Mouse (Mus musculus) E14TG2a.4 (cell line): Measurements from ENCODE around the gene Pom121l2.

Experiments
- H3K27me3 ChIP-seq: 2 replicates; pipeline ENCODE4 v1.6.1; 2014; ENCODE audit warnings: low read length, control low read depth; ENCODE audit not compliant: insufficient read depth
- H3K36me3 ChIP-seq: 2 replicates; pipeline ENCODE4 v1.6.1; 2014; ENCODE audit warnings: low read length, control low read depth; ENCODE audit not compliant: insufficient read depth
- H3K4me1 ChIP-seq: replicated peaks from 2 replicates; pipeline ENCODE4 v1.6.1; 2014; ENCODE audit warnings: low read depth, low read length, control low read depth
- H3K4me3 ChIP-seq: replicated peaks from 2 replicates; pipeline ENCODE4 v1.5.1; 2014; ENCODE audit warnings: mild to moderate bottlenecking, low read length
- H3K9me3 ChIP-seq: 2 replicates; pipeline ENCODE4 v1.6.1; 2014; ENCODE audit warnings: low read length, control low read depth
- CTCF ChIP-seq: conservative IDR thresholded peaks from 2 replicates; pipeline ENCODE4 v1.5.1; 2014; ENCODE audit warnings: low read length
- NANOG ChIP-seq: IDR thresholded peaks from 2 replicates; pipeline ENCODE4 v1.6.1; 2014; ENCODE audit warnings: borderline replicate concordance, low read length, mixed read lengths
- POU5F1 ChIP-seq: IDR thresholded peaks from 2 replicates; pipeline ENCODE4 v1.6.1; 2014; ENCODE audit warnings: low read length, borderline replicate concordance

The Pom121l2 gene

GRCm38 (mm10) chr13:21997201-21997820 is 16.3 kb downstream of the Pom121l2 start:
- peaks cover 60% of the 10 kb centered on the region for H3K4me1 ChIP-seq
- TF ChIP-seq CTCF (no peak), NANOG (no peak), POU5F1 (no peak)
- peak overlapping the region; percentile 78 for H3K4me3 ChIP-seq

GRCm38 (mm10) chr13:21997821-21998220 is 16.8 kb downstream of the Pom121l2 start:
- Histone ChIP-seq H3K36me3 (no peaks in the 10 kb centered on the region), H3K27me3 (peaks cover 72% of the 10 kb centered on the region), H3K4me3 (peak overlapping the region; percentile 78), H3K4me1 (peaks cover 55% of the 10 kb centered on the region), H3K9me3 (no peaks in the 10 kb centered on the region)
- TF ChIP-seq POU5F1, result no peak
- no peak for TF ChIP-seq CTCF
- peak; percentile 89 for TF ChIP-seq NANOG

More at GRCm38 (mm10) chr13:21997201-21997820, 16.3 kb downstream of the Pom121l2 start:
- Histone ChIP-seq H3K9me3 (no peaks in the 10 kb centered on the region), H3K36me3 (no peaks in the 10 kb centered on the region), H3K27me3 (peaks cover 67% of the 10 kb centered on the region)

- peaks cover 52% of the 10 kb centered on the region for H3K4me1 ChIP-seq
- no peaks in the 10 kb centered on the region for H3K36me3 ChIP-seq
- H3K9me3 ChIP-seq, result no peaks in the 10 kb centered on the region
- H3K4me3 ChIP-seq, result no peak overlapping the region
- no peak for TF ChIP-seq POU5F1
- TF ChIP-seq NANOG, result no peak
- no peak for TF ChIP-seq CTCF
- peaks cover 78% of the 10 kb centered on the region for H3K27me3 ChIP-seq
Observed at GRCm38 (mm10) chr13:21998412-21998811, 17.4 kb downstream of the Pom121l2 start.

- no peaks in the 10 kb centered on the region for H3K9me3 ChIP-seq
- no peak overlapping the region for H3K4me3 ChIP-seq
- no peaks in the 10 kb centered on the region for H3K36me3 ChIP-seq
- H3K4me1 ChIP-seq, result peaks cover 52% of the 10 kb centered on the region
- TF ChIP-seq NANOG (no peak), POU5F1 (no peak), CTCF (no peak)
- peaks cover 85% of the 10 kb centered on the region for H3K27me3 ChIP-seq
Observed at GRCm38 (mm10) chr13:21999147-21999546, 18.2 kb downstream of the Pom121l2 start.

- no peak for TF ChIP-seq CTCF
- TF ChIP-seq NANOG, result no peak
- no peak for TF ChIP-seq POU5F1
- H3K27me3 ChIP-seq, result peaks cover 94% of the 10 kb centered on the region
- H3K4me3 ChIP-seq, result no peak overlapping the region
- peaks cover 39% of the 10 kb centered on the region for H3K4me1 ChIP-seq
- H3K36me3 ChIP-seq, result no peaks in the 10 kb centered on the region
- H3K9me3 ChIP-seq, result no peaks in the 10 kb centered on the region
Observed at GRCm38 (mm10) chr13:22001346-22001745, 20.4 kb downstream of the Pom121l2 start.

GRCm38 (mm10) chr13:22001823-22002222 is 20.8 kb downstream of the Pom121l2 start:
- TF ChIP-seq POU5F1, result no peak
- Histone ChIP-seq H3K9me3 (no peaks in the 10 kb centered on the region), H3K27me3 (peaks cover 96% of the 10 kb centered on the region), H3K4me1 (peaks cover 36% of the 10 kb centered on the region), H3K36me3 (no peaks in the 10 kb centered on the region), H3K4me3 (no peak overlapping the region)

GRCm38 (mm10) chr13:22005605-22006333 is 24.8 kb downstream of the Pom121l2 start:
- Histone ChIP-seq H3K9me3 (no peaks in the 10 kb centered on the region), H3K27me3 (peaks cover 97% of the 10 kb centered on the region), H3K4me3 (peak overlapping the region; percentile 89), H3K4me1 (peaks cover 28% of the 10 kb centered on the region), H3K36me3 (no peaks in the 10 kb centered on the region)
- TF ChIP-seq POU5F1 (no peak), CTCF (no peak), NANOG (no peak)

GRCm38 (mm10) chr13:22006334-22007120 is 25.5 kb downstream of the Pom121l2 start:
- TF ChIP-seq POU5F1 (no peak), NANOG (no peak), CTCF (no peak)
- Histone ChIP-seq H3K9me3 (no peaks in the 10 kb centered on the region), H3K4me1 (peaks cover 24% of the 10 kb centered on the region), H3K4me3 (peak overlapping the region; percentile 89), H3K36me3 (no peaks in the 10 kb centered on the region), H3K27me3 (peaks cover 96% of the 10 kb centered on the region)
